Mouse (Mus musculus): ENCODE results near the gene Gpr132. TPM values are rescaled to one million over a fixed set of nuclear protein-coding genes. Genes with fewer than 3 reads are reported as not detected.
"Not testable (repeated sequence)": the region's sequence is repeated elsewhere in the genome, so short reads cannot be mapped to it uniquely, and the experiment has no call there.

Gpr132 gene
- polyA plus RNA-seq, 1 experiment, result 6.2 TPM

- no peak for DNase-seq (ENCODE audit: low read depth, low spot score)
- 67% methylated on average over 9 of the region's 9 CpGs for WGBS
Observed at GRCm38 (mm10) chr12:112857021-112857925, 10.8 kb downstream of the Gpr132 start.

- no peak for DNase-seq (ENCODE audit: low read depth, low spot score)
- WGBS, result 87% methylated on average over 3 of the region's 3 CpGs
Observed at GRCm38 (mm10) chr12:112856338-112856737, 11.7 kb downstream of the Gpr132 start.

GRCm38 (mm10) chr12:112854610-112855333, 13.3 kb downstream of the Gpr132 start:
- no peak for DNase-seq (ENCODE audit: low read depth, low spot score)
- 61% methylated on average over 7 of the region's 7 CpGs for WGBS

- DNase-seq (ENCODE audit: low read depth, low spot score), result no peak
- WGBS, result 59% methylated on average over 11 of the region's 11 CpGs
Observed at GRCm38 (mm10) chr12:112853050-112853729, 14.8 kb downstream of the Gpr132 start.

- 24% methylated on average over 8 of the region's 8 CpGs for WGBS
- DNase-seq (ENCODE audit: low read depth, low spot score), result no peak
Observed at GRCm38 (mm10) chr12:112851116-112851515, 16.9 kb downstream of the Gpr132 start.

- WGBS, result 96% methylated on average over 9 of the region's 9 CpGs
- DNase-seq (ENCODE audit: low read depth, low spot score), result no peak
Observed at GRCm38 (mm10) chr12:112850344-112850743, 17.7 kb downstream of the Gpr132 start.

- WGBS, result 59% methylated on average over 11 of the region's 11 CpGs
- no peak for DNase-seq (ENCODE audit: low read depth, low spot score)
Observed at GRCm38 (mm10) chr12:112849235-112850022, 18.6 kb downstream of the Gpr132 start.

GRCm38 (mm10) chr12:112847880-112848279, 20.1 kb downstream of the Gpr132 start:
- DNase-seq (ENCODE audit: low read depth, low spot score), result no peak
- WGBS, result 94% methylated on average over 2 of the region's 2 CpGs

- DNase-seq (ENCODE audit: low read depth, low spot score), result no peak
- 24% methylated on average over 3 of the region's 3 CpGs for WGBS
Observed at GRCm38 (mm10) chr12:112843803-112844202, 24.2 kb downstream of the Gpr132 start.

- WGBS, result 78% methylated on average over 2 of the region's 2 CpGs
- not testable (repeated sequence) for DNase-seq (ENCODE audit: low read depth, low spot score)
Observed at GRCm38 (mm10) chr12:112842128-112842527, 25.9 kb downstream of the Gpr132 start.

- not testable (repeated sequence) for DNase-seq (ENCODE audit: low read depth, low spot score)
- 60% methylated on average over 4 of the region's 4 CpGs for WGBS
Observed at GRCm38 (mm10) chr12:112841338-112841892, 26.6 kb downstream of the Gpr132 start.

- no peak for DNase-seq (ENCODE audit: low read depth, low spot score)
- 71% methylated on average over 25 of the region's 25 CpGs for WGBS
Observed at GRCm38 (mm10) chr12:112840209-112841086, 27.6 kb downstream of the Gpr132 start.

GRCm38 (mm10) chr12:112835046-112835445, 33.0 kb downstream of the Gpr132 start:
- DNase-seq (ENCODE audit: low read depth, low spot score), result no peak
- 61% methylated on average over 2 of the region's 2 CpGs for WGBS

GRCm38 (mm10) chr12:112833527-112833926, 34.5 kb downstream of the Gpr132 start:
- 60% methylated on average over 6 of the region's 6 CpGs for WGBS
- DNase-seq (ENCODE audit: low read depth, low spot score), result no peak

GRCm38 (mm10) chr12:112832411-112832810, 35.6 kb downstream of the Gpr132 start:
- 85% methylated on average over 5 of the region's 5 CpGs for WGBS

GRCm38 (mm10) chr12:112830570-112830969, 37.5 kb downstream of the Gpr132 start:
- no peak for DNase-seq (ENCODE audit: low read depth, low spot score)
- 86% methylated on average over 3 of the region's 3 CpGs for WGBS

More at GRCm38 (mm10) chr12:112832411-112832810, 35.6 kb downstream of the Gpr132 start:
- no peak for DNase-seq (ENCODE audit: low read depth, low spot score)

- 11% methylated on average over 2 of the region's 2 CpGs for WGBS
- no peak for DNase-seq (ENCODE audit: low read depth, low spot score)
Observed at GRCm38 (mm10) chr12:112830141-112830540, 37.9 kb downstream of the Gpr132 start.

GRCm38 (mm10) chr12:112829244-112829864, 38.7 kb downstream of the Gpr132 start, which contains the start of gene Cdca4:
Gene Cdca4 (minus strand): TSS chr12:112829423.
- WGBS, result 2% methylated on average over 70 of the region's 72 CpGs
- peak; percentile 64 for DNase-seq (ENCODE audit: low read depth, low spot score)

Measured in large intestine, adult 2 months (tissue).